Mouse (Mus musculus): ENCODE results near the gene Rnf11.

Gene Rnf11

GRCm38 (mm10) chr4:109484621-109485020 is at the start of gene Rnf11:
TSS of gene Rnf11 (minus strand) at chr4:109484728.
- DNase-seq, result peak; percentile 3

GRCm38 (mm10) chr4:109531111-109531510 is 46.6 kb upstream of the Rnf11 start, which contains the start of gene 4930522H14Rik:
TSS of gene 4930522H14Rik (minus strand) at chr4:109531297.
- DNase-seq, result no peak

- no peak for DNase-seq
Observed at GRCm38 (mm10) chr4:109530245-109530816, 45.8 kb upstream of the Rnf11 start.

- DNase-seq, result peak; percentile 83
Observed at GRCm38 (mm10) chr4:109504885-109505284, 20.4 kb upstream of the Rnf11 start.

GRCm38 (mm10) chr4:109498476-109498875 is 13.9 kb upstream of the Rnf11 start:
- no peak for DNase-seq

- DNase-seq, result no peak
Observed at GRCm38 (mm10) chr4:109493581-109493980, 9.1 kb upstream of the Rnf11 start.

GRCm38 (mm10) chr4:109488812-109489211 is 4.3 kb upstream of the Rnf11 start:
- DNase-seq, result no peak

GRCm38 (mm10) chr4:109482701-109483100 is 1.8 kb downstream of the Rnf11 start:
- no peak for DNase-seq

- no peak for DNase-seq
Observed at GRCm38 (mm10) chr4:109481424-109481823, 3.1 kb downstream of the Rnf11 start.

- no peak for DNase-seq
Observed at GRCm38 (mm10) chr4:109477454-109477853, 7.1 kb downstream of the Rnf11 start.

- peak; percentile 94 for DNase-seq
Observed at GRCm38 (mm10) chr4:109476554-109477014, 7.9 kb downstream of the Rnf11 start.

- DNase-seq, result peak; percentile 56
Observed at GRCm38 (mm10) chr4:109475577-109476553, 8.7 kb downstream of the Rnf11 start.

- DNase-seq, result no peak
Observed at GRCm38 (mm10) chr4:109475078-109475477, 9.4 kb downstream of the Rnf11 start.

GRCm38 (mm10) chr4:109472566-109472965 is 12.0 kb downstream of the Rnf11 start:
- DNase-seq, result no peak

GRCm38 (mm10) chr4:109471606-109472005 is 12.9 kb downstream of the Rnf11 start:
- DNase-seq, result no peak

GRCm38 (mm10) chr4:109467687-109468086 is 16.8 kb downstream of the Rnf11 start:
- no peak for DNase-seq

- DNase-seq, result no peak
Observed at GRCm38 (mm10) chr4:109463892-109464291, 20.6 kb downstream of the Rnf11 start.

- peak; percentile 86 for DNase-seq
Observed at GRCm38 (mm10) chr4:109460421-109461179, 23.9 kb downstream of the Rnf11 start.

GRCm38 (mm10) chr4:109456821-109457220 is 27.7 kb downstream of the Rnf11 start:
- DNase-seq, result no peak

GRCm38 (mm10) chr4:109448531-109448930 is 36.0 kb downstream of the Rnf11 start:
- DNase-seq, result no peak

GRCm38 (mm10) chr4:109445956-109446355 is 38.6 kb downstream of the Rnf11 start:
- DNase-seq, result no peak

GRCm38 (mm10) chr4:109445397-109445796 is 39.1 kb downstream of the Rnf11 start:
- DNase-seq, result no peak

- no peak for DNase-seq
Observed at GRCm38 (mm10) chr4:109444951-109445350, 39.6 kb downstream of the Rnf11 start.
